Mouse (Mus musculus): ENCODE measurements at regions not wholly inside any gene's neighbourhood (a gene's known extent, or its start where the extent isn't known, plus 50 kb on each side); places are given as distances from the start of the nearest gene placed in this dataset.

DNA sequence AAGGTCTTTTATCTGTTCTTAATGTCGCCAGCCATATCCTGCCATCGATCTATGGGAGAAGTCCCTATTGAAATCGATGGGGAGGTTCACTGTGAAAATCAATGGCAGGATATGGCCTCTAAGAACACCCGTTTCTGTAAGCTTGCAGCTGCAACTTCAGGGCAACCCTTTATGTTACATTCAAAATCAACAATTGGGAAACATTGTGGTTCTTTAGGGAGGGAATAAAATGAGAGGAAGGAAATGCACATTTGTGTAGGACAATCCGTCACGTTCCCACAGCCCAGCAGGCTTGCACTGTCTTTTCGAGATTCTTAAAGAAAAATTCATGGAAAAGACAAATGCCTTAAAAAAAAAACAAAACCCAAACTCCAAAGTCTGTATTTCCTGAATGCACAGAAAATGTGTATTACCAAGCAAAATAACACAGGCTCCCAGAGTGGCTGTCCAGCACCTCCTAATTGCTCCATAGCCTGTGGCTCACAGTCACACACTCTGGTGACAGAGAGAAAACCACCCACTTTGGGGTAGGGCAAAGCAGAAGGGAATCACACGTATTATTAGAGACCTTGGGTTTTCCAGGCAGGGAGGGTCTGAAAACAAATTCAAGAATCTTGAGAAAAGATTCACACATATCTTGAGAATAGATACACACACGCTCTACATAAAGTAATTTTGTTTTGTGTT lies 510.9 kb upstream of the Nrp1 start:
- ATAC-seq (replicated peaks; ENCODE audit: insufficient number of reproducible peaks, low FRiP score, low TSS enrichment) = no peak
- Histone ChIP-seq H3K4me1 (ENCODE audit: control insufficient read depth, insufficient read depth, low read length) (no peaks in the 10 kb centered on the region), H3K9me3 (replicated peaks; ENCODE audit: control insufficient read depth, low read length) (no peaks in the 10 kb centered on the region), H3K27ac (ENCODE audit: low read depth, low read length) (no peak overlapping the region), H3K27me3 (ENCODE audit: control insufficient read depth, insufficient read depth, low read length) (no peaks in the 10 kb centered on the region), H3K36me3 (ENCODE audit: control insufficient read depth, insufficient read depth, low read length) (no peaks in the 10 kb centered on the region), H3K4me3 (ENCODE audit: low read depth, low read length) (no peak overlapping the region), H3K9ac (ENCODE audit: low read depth, low read length) (no peak overlapping the region), H3K4me2 (no peak overlapping the region)
- 71% methylated on average over 9 of the region's 9 CpGs for WGBS (ENCODE audit: insufficient replicate concordance)

DNA sequence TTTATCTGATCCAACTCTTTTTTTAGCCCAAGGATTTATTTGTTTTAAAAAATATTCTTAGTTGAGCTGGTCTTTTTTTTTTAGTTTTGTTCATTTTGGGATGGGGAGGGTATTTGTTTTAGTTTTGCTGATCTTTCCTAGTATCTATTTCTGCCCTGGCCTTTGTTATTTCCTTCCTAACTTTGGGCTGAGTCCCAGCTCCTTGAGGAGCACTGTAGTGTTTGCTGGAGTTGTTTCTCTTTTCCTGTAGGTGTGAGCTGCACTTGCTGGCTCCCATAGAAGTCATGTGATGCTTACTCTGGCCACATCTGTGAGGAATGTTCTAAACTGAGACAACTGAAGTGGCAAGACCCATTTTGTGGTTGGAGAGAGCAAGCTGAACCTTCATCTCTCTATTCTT lies 508.5 kb upstream of the Nrp1 start:
- H3K27me3 ChIP-seq (ENCODE audit: control insufficient read depth, insufficient read depth, low read length) = no peaks in the 10 kb centered on the region
- no peaks in the 10 kb centered on the region for H3K4me1 ChIP-seq (ENCODE audit: control insufficient read depth, insufficient read depth, low read length)
- no peaks in the 10 kb centered on the region for H3K36me3 ChIP-seq (ENCODE audit: control insufficient read depth, insufficient read depth, low read length)
- no peak overlapping the region for H3K9ac ChIP-seq (ENCODE audit: low read depth, low read length)
- no peak overlapping the region for H3K27ac ChIP-seq (ENCODE audit: low read depth, low read length)
- no peak overlapping the region for H3K4me2 ChIP-seq
- no peak for ATAC-seq (replicated peaks; ENCODE audit: insufficient number of reproducible peaks, low FRiP score, low TSS enrichment)
- H3K9me3 ChIP-seq (replicated peaks; ENCODE audit: control insufficient read depth, low read length) = no peaks in the 10 kb centered on the region
- no peak overlapping the region for H3K4me3 ChIP-seq (ENCODE audit: low read depth, low read length)

DNA sequence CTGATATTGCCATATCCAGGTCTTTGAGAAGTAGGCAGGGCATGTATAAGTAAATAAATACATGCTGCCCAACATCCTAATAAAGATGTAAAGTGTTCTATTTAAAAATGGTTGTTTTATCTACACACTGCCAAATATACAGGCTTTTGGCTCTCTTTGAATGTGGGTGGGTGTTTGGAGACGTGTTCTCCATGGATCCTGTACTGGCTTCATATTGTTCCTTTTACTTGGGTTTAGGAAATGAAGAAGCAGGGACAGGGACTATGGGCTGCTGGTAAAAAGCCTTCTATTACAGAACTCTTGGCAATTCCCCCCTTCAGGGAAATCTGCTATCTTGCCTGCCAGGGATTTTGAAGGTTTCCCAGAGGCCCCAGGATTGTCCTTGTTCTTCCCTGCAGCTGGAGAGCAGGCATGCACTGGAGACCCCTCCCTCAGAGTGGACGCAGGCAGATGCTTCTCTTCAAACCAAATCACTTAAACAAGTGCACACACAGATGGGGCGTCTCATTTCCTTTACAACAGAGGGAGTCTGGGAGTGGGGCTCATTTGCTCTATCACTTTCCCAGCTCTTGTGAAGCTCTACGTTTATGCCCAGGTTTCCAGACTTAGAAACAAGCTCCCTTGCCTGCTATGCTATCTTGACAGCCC lies 502.6 kb upstream of the Nrp1 start:
- Histone ChIP-seq H3K4me3 (ENCODE audit: low read depth, low read length) (no peak overlapping the region), H3K9me3 (replicated peaks; ENCODE audit: control insufficient read depth, low read length) (no peaks in the 10 kb centered on the region), H3K27me3 (ENCODE audit: control insufficient read depth, insufficient read depth, low read length) (no peaks in the 10 kb centered on the region), H3K36me3 (ENCODE audit: control insufficient read depth, insufficient read depth, low read length) (no peaks in the 10 kb centered on the region), H3K9ac (ENCODE audit: low read depth, low read length) (no peak overlapping the region), H3K4me2 (no peak overlapping the region), H3K27ac (ENCODE audit: low read depth, low read length) (peak overlapping the region; percentile 63; the same call in 1 of the 2 replicates), H3K4me1 (ENCODE audit: control insufficient read depth, insufficient read depth, low read length) (peaks cover 15% of the 10 kb centered on the region)
- no peak for ATAC-seq (replicated peaks; ENCODE audit: insufficient number of reproducible peaks, low FRiP score, low TSS enrichment)
- 21% methylated on average over 4 of the region's 4 CpGs for whole genome bisulfite sequencing (ENCODE audit: insufficient replicate concordance)

- Histone ChIP-seq H3K36me3 (ENCODE audit: control insufficient read depth, insufficient read depth, low read length) (no peaks in the 10 kb centered on the region), H3K27ac (ENCODE audit: low read depth, low read length) (peak overlapping the region; percentile 41; the same call in 1 of the 2 replicates), H3K27me3 (ENCODE audit: control insufficient read depth, insufficient read depth, low read length) (no peaks in the 10 kb centered on the region), H3K9me3 (replicated peaks; ENCODE audit: control insufficient read depth, low read length) (no peaks in the 10 kb centered on the region), H3K4me2 (no peak overlapping the region), H3K4me1 (ENCODE audit: control insufficient read depth, insufficient read depth, low read length) (peaks cover 15% of the 10 kb centered on the region), H3K9ac (ENCODE audit: low read depth, low read length) (no peak overlapping the region), H3K4me3 (ENCODE audit: low read depth, low read length) (no peak overlapping the region)
- 33% methylated on average over 5 of the region's 5 CpGs for WGBS (ENCODE audit: insufficient replicate concordance)
- no peak for ATAC-seq (replicated peaks; ENCODE audit: insufficient number of reproducible peaks, low FRiP score, low TSS enrichment)
Observed at GRCm38 (mm10) chr8:127856351-127857135, 501.9 kb upstream of the Nrp1 start.

- Histone ChIP-seq H3K4me2 (no peak overlapping the region), H3K9ac (ENCODE audit: low read depth, low read length) (no peak overlapping the region), H3K9me3 (replicated peaks; ENCODE audit: control insufficient read depth, low read length) (no peaks in the 10 kb centered on the region), H3K4me3 (ENCODE audit: low read depth, low read length) (no peak overlapping the region), H3K4me1 (ENCODE audit: control insufficient read depth, insufficient read depth, low read length) (peaks cover 15% of the 10 kb centered on the region), H3K36me3 (ENCODE audit: control insufficient read depth, insufficient read depth, low read length) (no peaks in the 10 kb centered on the region), H3K27ac (ENCODE audit: low read depth, low read length) (no peak overlapping the region), H3K27me3 (ENCODE audit: control insufficient read depth, insufficient read depth, low read length) (no peaks in the 10 kb centered on the region)
- ATAC-seq (replicated peaks; ENCODE audit: insufficient number of reproducible peaks, low FRiP score, low TSS enrichment) = no peak
- WGBS (ENCODE audit: insufficient replicate concordance) = 85% methylated on average over 3 of the region's 3 CpGs
Observed at GRCm38 (mm10) chr8:127859036-127859435, 499.4 kb upstream of the Nrp1 start.

DNA sequence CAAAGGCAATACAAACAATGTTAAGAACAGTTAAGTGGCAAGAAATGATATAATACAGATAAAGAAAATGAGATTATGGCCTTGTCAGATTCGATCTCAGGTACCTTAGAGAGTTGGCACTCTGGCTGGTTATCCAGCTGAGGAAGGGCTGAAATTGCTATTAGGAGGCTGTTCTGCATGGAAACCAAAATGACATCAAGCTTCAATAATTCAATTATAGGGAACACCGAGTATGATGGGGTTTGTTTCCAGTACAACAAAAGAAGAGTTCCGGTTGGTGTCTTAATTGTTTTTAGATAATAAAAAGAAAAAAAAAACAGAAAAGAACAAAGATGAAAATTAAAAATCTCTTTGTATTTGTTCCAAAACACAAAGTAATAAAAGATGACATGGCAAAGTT lies 498.0 kb upstream of the Nrp1 start:
- WGBS (ENCODE audit: insufficient replicate concordance) = 82% methylated on average over 3 of the region's 3 CpGs
- no peak overlapping the region for H3K4me2 ChIP-seq

GRCm38 (mm10) chr8:127860891-127861290 lies 497.5 kb upstream of the Nrp1 start:
- 61% methylated on average over 3 of the region's 3 CpGs for WGBS (ENCODE audit: insufficient replicate concordance)
- no peaks in the 10 kb centered on the region for H3K9me3 ChIP-seq (replicated peaks; ENCODE audit: control insufficient read depth, low read length)
- ATAC-seq (replicated peaks; ENCODE audit: insufficient number of reproducible peaks, low FRiP score, low TSS enrichment) = no peak

More for the DNA sequence above, 498.0 kb upstream of the Nrp1 start:
- Histone ChIP-seq H3K27ac (ENCODE audit: low read depth, low read length) (no peak overlapping the region), H3K9me3 (replicated peaks; ENCODE audit: control insufficient read depth, low read length) (no peaks in the 10 kb centered on the region), H3K4me1 (ENCODE audit: control insufficient read depth, insufficient read depth, low read length) (peaks cover 15% of the 10 kb centered on the region), H3K9ac (ENCODE audit: low read depth, low read length) (no peak overlapping the region), H3K36me3 (ENCODE audit: control insufficient read depth, insufficient read depth, low read length) (no peaks in the 10 kb centered on the region), H3K27me3 (ENCODE audit: control insufficient read depth, insufficient read depth, low read length) (no peaks in the 10 kb centered on the region), H3K4me3 (ENCODE audit: low read depth, low read length) (no peak overlapping the region)
- no peak for ATAC-seq (replicated peaks; ENCODE audit: insufficient number of reproducible peaks, low FRiP score, low TSS enrichment)

GRCm38 (mm10) chr8:127884641-127885040 lies 473.8 kb upstream of the Nrp1 start:
- no peak overlapping the region for H3K9ac ChIP-seq (ENCODE audit: low read depth, low read length)
- H3K4me2 ChIP-seq = no peak overlapping the region
- H3K4me3 ChIP-seq (ENCODE audit: low read depth, low read length) = no peak overlapping the region
- H3K9me3 ChIP-seq (replicated peaks; ENCODE audit: control insufficient read depth, low read length) = no peaks in the 10 kb centered on the region
- WGBS (ENCODE audit: insufficient replicate concordance) = 78% methylated on average over 1 of the region's 1 CpGs
- no peaks in the 10 kb centered on the region for H3K36me3 ChIP-seq (ENCODE audit: control insufficient read depth, insufficient read depth, low read length)
- H3K27me3 ChIP-seq (ENCODE audit: control insufficient read depth, insufficient read depth, low read length) = no peaks in the 10 kb centered on the region
- 0 out of 2 replicates have a peak, but pooled peaks cover 3% of the 10 kb centered on the region for H3K4me1 ChIP-seq (ENCODE audit: control insufficient read depth, insufficient read depth, low read length)
- no peak overlapping the region for H3K27ac ChIP-seq (ENCODE audit: low read depth, low read length)
- no peak for ATAC-seq (replicated peaks; ENCODE audit: insufficient number of reproducible peaks, low FRiP score, low TSS enrichment)

More at GRCm38 (mm10) chr8:127860891-127861290, 497.5 kb upstream of the Nrp1 start:
- Histone ChIP-seq H3K4me3 (ENCODE audit: low read depth, low read length) (no peak overlapping the region), H3K27me3 (ENCODE audit: control insufficient read depth, insufficient read depth, low read length) (no peaks in the 10 kb centered on the region), H3K4me1 (ENCODE audit: control insufficient read depth, insufficient read depth, low read length) (peaks cover 10% of the 10 kb centered on the region), H3K4me2 (no peak overlapping the region), H3K27ac (ENCODE audit: low read depth, low read length) (no peak overlapping the region), H3K9ac (ENCODE audit: low read depth, low read length) (no peak overlapping the region), H3K36me3 (ENCODE audit: control insufficient read depth, insufficient read depth, low read length) (no peaks in the 10 kb centered on the region)

Measured in heart, embryonic 11.5 days (tissue).